ENCODE assay signal across 21 mouse cellular contexts in the genomic region with DNA sequence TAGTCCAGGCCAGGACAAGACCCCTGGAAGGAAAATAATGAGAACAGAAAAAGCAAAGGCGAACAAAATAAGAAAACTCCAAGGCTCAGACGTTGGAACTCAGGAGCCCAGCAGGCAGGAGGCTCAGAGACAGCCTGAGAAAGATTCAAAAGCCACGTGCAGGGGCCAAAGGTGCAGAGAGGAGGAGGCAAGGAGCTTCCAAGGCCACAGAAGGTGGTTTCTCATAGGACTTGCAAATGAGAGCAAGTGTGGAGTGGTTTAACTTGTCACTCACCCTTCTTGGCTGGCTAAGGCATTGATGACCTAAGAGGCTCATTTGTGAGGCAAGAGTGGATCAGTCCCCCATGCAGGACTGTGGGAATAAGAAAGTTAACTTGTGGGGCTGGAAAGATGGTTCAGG.
DNase-seq lines count a peak whose midpoint lies in the region; ATAC-seq and TF ChIP-seq lines count a peak whose summit lies in the region.
"Had no signal": no experiment of that assay in that cellular context is flagged by ENCODE, and none has a peak within 500 bp of the region (broad histone marks: within the 10 kb centered on the region; RNA-seq: fewer than 3 reads in every experiment).

No protein-coding gene starts in this region.

- peaks cover 91% of the 10 kb centered on the region for H3K4me1 ChIP-seq in heart, embryonic 13.5 days
- H3K4me1 ChIP-seq in thymus, adult 2 months (replicated peaks; ENCODE audit: control insufficient read depth, insufficient read depth, low read length) = peaks cover 16% of the 10 kb centered on the region

- peak overlapping the region; percentile 92 for H3K27ac ChIP-seq in heart, embryonic 13.5 days (replicated peaks)
- no peak overlapping the region for H3K27ac ChIP-seq in thymus, adult 2 months (ENCODE audit: control insufficient read depth, insufficient read depth, low read length)
- H3K27ac ChIP-seq: forebrain, embryonic 15.5 days; hindbrain, embryonic 15.5 days; kidney, postnatal 0 days; limb, embryonic 12.5 days; macrophage had no signal

- WGBS in heart, embryonic 13.5 days = 52% methylated on average over 3 of the region's 3 CpGs
- 77% methylated on average over 3 of the region's 3 CpGs for WGBS in thymus, adult 2 months

- no peak overlapping the region for H3K4me2 ChIP-seq in heart, embryonic 13.5 days
- H3K4me2 ChIP-seq: forebrain, embryonic 15.5 days; hindbrain, embryonic 15.5 days; limb, embryonic 12.5 days; liver, embryonic 11.5 days had no signal

- no peaks in the 10 kb centered on the region for H3K36me3 ChIP-seq in heart, embryonic 13.5 days
- H3K36me3 ChIP-seq in thymus, adult 2 months (ENCODE audit: control insufficient read depth, insufficient read depth, low read length) = no peaks in the 10 kb centered on the region
- H3K36me3 ChIP-seq: forebrain, embryonic 15.5 days; hindbrain, embryonic 15.5 days; limb, embryonic 12.5 days had no signal

- TF ChIP-seq CTCF in thymus, adult 2 months (IDR thresholded peaks at IDR 0.05; ENCODE audit: borderline replicate concordance, control insufficient read depth, extremely low read depth, insufficient read depth, low read length, poor library complexity) = no peak

- no peaks in the 10 kb centered on the region for H3K9me3 ChIP-seq in heart, embryonic 13.5 days
- H3K9me3 ChIP-seq: forebrain, embryonic 15.5 days; hindbrain, embryonic 15.5 days; limb, embryonic 12.5 days had no signal

- peaks cover 38% of the 10 kb centered on the region for H3K27me3 ChIP-seq in heart, embryonic 13.5 days (replicated peaks)
- no peaks in the 10 kb centered on the region for H3K27me3 ChIP-seq in thymus, adult 2 months (ENCODE audit: control insufficient read depth, insufficient read depth, low read length)

- TF ChIP-seq POLR2A in thymus, adult 2 months (IDR thresholded peaks at IDR 0.05; ENCODE audit: control insufficient read depth, extremely low read depth, insufficient read depth, low read length, poor library complexity) = no peak

- no peak for DNase-seq in heart, adult 8-10 months (ENCODE audit: low spot score)
- DNase-seq in kidney, adult 11 months = peak; percentile 30
- DNase-seq in kidney, postnatal 4 days = no peak
- DNase-seq in thymus, postnatal 14 days = peak; percentile 17
- no peak for DNase-seq in thymus, adult 2 months
- no peak for DNase-seq in adrenal gland, adult (ENCODE audit: inconsistent age in 2 of 2, low spot score in 1 of 2)
- DNase-seq: adrenal gland, postnatal 10 days; cerebellum, adult 2 months; cerebellum, postnatal 36 days; embryo, embryonic 11 days; layer of hippocampus, postnatal 36 days; liver, postnatal 0 days had no signal

- H3K9ac ChIP-seq in heart, embryonic 13.5 days = 0 out of 2 replicates have a peak overlapping the region, but pooled peaks have one; percentile 47
- H3K9ac ChIP-seq: forebrain, embryonic 15.5 days; hindbrain, embryonic 15.5 days; limb, embryonic 12.5 days; liver, postnatal 0 days had no signal

- no peak for ATAC-seq in heart, embryonic 13.5 days (ENCODE audit: extremely low read depth, insufficient number of reproducible peaks, low FRiP score, low TSS enrichment)
- ATAC-seq: activated CD4-positive, CD25-positive, alpha-beta regulatory T cell, adult 4 months; forebrain, embryonic 15.5 days; liver, postnatal 0 days; lung, postnatal 0 days had no signal

- H3K4me3 ChIP-seq in heart, embryonic 13.5 days = no peak overlapping the region
- no peak overlapping the region for H3K4me3 ChIP-seq in thymus, adult 2 months (ENCODE audit: control insufficient read depth, insufficient read depth, low read length)
- H3K4me3 ChIP-seq: forebrain, embryonic 15.5 days; hindbrain, embryonic 15.5 days; limb, embryonic 12.5 days had no signal

Comparison
In these comparisons a context has a peak if more than half of its experiments do, and no peak if none do; other contexts are left out.
1. DNase-seq: peak in kidney, adult 11 months (single experiment) and thymus, postnatal 14 days (single experiment); none in heart, adult 8-10 months (single experiment), kidney, postnatal 4 days (0 of 2), thymus, adult 2 months (single experiment) and adrenal gland, adult (0 of 2).